Mouse (Mus musculus): ENCODE data around the gene 1300017J02Rik. TPM values are rescaled to one million over a fixed set of nuclear protein-coding genes. Genes with fewer than 3 reads are reported as not detected.

The 1300017J02Rik gene
- 574 TPM for polyA plus RNA-seq (2014; fragmentation: Illumina TruSeq; extraction: RNeasy Lipid Tissue Mini Kit (QIAGEN cat#74804); ENCODE audit: low read depth, low replicate concordance)

GRCm38 (mm10) chr9:103304927-103305326 is at the start of gene 1300017J02Rik, which contains the start of gene Topbp1:
Gene 1300017J02Rik, minus strand, starts transcription at chr9:103305082.
Gene Topbp1, plus strand, starts transcription at chr9:103305215.

GRCm38 (mm10) chr9:103230151-103230951 is 74.5 kb downstream of the 1300017J02Rik start, which contains the start of the genes Gm20425 and Trf:
Gene Gm20425, minus strand, starts transcription at chr9:103230307.
Gene Trf, minus strand, starts transcription at chr9:103230444.

GRCm38 (mm10) chr9:103201561-103202260 is 103.2 kb downstream of the 1300017J02Rik start, which contains the start of gene Srprb:
Gene Srprb, minus strand, starts transcription at chr9:103202137.

Other genes starting within 250 kb of the 1300017J02Rik start
- gene Rab6b, start 193.3 kb downstream of the 1300017J02Rik start, polyA plus RNA-seq (2014; fragmentation: Illumina TruSeq; extraction: RNeasy Lipid Tissue Mini Kit (QIAGEN cat#74804); ENCODE audit: low read depth, low replicate concordance) = 0.53 TPM
- gene Srprb, start 102.9 kb downstream of the 1300017J02Rik start, polyA plus RNA-seq (2014; fragmentation: Illumina TruSeq; extraction: RNeasy Lipid Tissue Mini Kit (QIAGEN cat#74804); ENCODE audit: low read depth, low replicate concordance) = 4.8 TPM
- 3.1 TPM for gene Gm20425, start 74.8 kb downstream of the 1300017J02Rik start, polyA plus RNA-seq (2014; fragmentation: Illumina TruSeq; extraction: RNeasy Lipid Tissue Mini Kit (QIAGEN cat#74804); ENCODE audit: low read depth, low replicate concordance)
- gene Trf, start 74.6 kb downstream of the 1300017J02Rik start, polyA plus RNA-seq (2014; fragmentation: Illumina TruSeq; extraction: RNeasy Lipid Tissue Mini Kit (QIAGEN cat#74804); ENCODE audit: low read depth, low replicate concordance) = 16,070 TPM
- gene Topbp1, start 133 bp upstream of the 1300017J02Rik start, polyA plus RNA-seq (2014; fragmentation: Illumina TruSeq; extraction: RNeasy Lipid Tissue Mini Kit (QIAGEN cat#74804); ENCODE audit: low read depth, low replicate concordance) = 5.7 TPM
- gene Cdv3, start 60.8 kb upstream of the 1300017J02Rik start, polyA plus RNA-seq (2014; fragmentation: Illumina TruSeq; extraction: RNeasy Lipid Tissue Mini Kit (QIAGEN cat#74804); ENCODE audit: low read depth, low replicate concordance) = 103 TPM
- not detected for gene Bfsp2, start 175.3 kb upstream of the 1300017J02Rik start, polyA plus RNA-seq (2014; fragmentation: Illumina TruSeq; extraction: RNeasy Lipid Tissue Mini Kit (QIAGEN cat#74804); ENCODE audit: low read depth, low replicate concordance)

Data from liver, adult 10 weeks (tissue).